Mouse (Mus musculus) left cerebral cortex, postnatal 4 days (tissue): Measurements from ENCODE around the gene Gm5152. TPM values are rescaled to one million over a fixed set of nuclear protein-coding genes. Genes with fewer than 3 reads are reported as not detected.
"Not testable (repeated sequence)": the region's sequence is repeated elsewhere in the genome, so short reads cannot be mapped to it uniquely, and the experiment has no call there.

ENCODE experiments used
- DNase-seq: peaks from one replicate; pipeline ENCODE4 v3.0.0-alpha.2; 2022
- intact Hi-C: fragments of 180-260 bp; cut with DNase I; formaldehyde crosslinking; loops from one replicate; pipeline ENCODE4 v1.15.1; 2025
- total RNA-seq, 2 experiments: library from RNA; stranded (reverse); gene quantifications; 2 replicates each; pipeline ENCODE4 v1.2.3; 2021

The Gm5152 gene
- total RNA-seq, result not detected

DNA sequence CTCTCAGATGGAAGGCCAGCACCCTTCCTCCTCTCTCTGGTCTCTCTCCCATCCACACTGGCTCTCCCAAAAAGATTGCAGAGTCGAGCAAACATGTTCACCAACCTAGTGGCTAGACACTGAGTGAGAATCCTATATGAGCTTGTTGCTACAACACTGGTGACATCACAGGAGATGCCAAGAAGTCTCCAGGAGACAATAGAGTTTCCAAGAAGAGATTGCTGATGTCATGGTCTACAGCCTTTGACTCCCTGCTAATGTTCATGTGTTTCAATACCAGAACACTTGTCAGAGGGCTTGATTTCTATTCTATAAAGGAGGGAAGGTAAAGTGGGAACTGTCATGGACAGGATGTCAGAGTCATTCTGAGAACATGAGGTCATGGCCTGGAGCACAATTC is at the start of gene Gm5152:
Gene Gm5152, minus strand, starts transcription at position 101 of the 400 bp plus-strand sequence.
- DNase-seq, intact Hi-C loops: not testable (repeated sequence)

DNA sequence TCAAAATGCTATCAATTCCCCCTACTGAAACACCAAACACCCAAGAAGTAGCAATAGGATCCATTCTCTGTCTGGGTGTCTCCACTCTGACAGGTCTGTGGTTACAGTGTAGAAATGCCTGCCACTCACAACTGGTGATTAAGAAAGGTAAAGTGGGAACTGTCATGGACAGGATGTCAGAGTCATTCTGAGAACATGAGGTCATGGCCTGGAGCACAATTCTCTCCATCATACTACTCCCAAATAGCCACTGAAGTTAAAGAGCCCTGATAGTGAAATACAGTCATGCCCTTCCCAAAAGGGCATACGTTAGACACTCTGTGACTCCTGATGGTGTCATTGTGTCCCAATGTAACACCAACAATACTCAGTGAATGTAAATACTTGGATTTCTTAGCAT is 8.4 kb upstream of the Gm5152 start:
- DNase-seq, intact Hi-C loops: not testable (repeated sequence)

DNA sequence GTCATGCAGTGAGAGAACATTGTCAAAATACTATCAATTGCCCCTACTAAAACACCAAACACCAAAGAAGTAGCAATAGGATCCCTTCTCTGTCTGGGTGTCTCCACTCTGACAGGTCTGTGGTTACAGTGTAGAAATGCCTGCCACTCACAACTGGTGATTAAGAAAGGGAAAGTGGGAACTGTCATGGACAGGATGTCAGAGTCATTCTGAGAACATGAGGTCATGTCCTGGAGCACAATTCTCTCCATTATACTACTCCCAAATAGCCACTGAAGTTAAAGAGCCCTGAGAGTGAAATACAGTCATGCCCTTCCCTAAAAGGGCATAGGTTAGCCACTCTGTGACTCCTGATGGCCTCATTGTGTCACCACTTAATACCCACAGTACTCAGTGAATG is 556 bp downstream of the Gm5152 start:
- intact Hi-C loops, DNase-seq: not testable (repeated sequence)

DNA sequence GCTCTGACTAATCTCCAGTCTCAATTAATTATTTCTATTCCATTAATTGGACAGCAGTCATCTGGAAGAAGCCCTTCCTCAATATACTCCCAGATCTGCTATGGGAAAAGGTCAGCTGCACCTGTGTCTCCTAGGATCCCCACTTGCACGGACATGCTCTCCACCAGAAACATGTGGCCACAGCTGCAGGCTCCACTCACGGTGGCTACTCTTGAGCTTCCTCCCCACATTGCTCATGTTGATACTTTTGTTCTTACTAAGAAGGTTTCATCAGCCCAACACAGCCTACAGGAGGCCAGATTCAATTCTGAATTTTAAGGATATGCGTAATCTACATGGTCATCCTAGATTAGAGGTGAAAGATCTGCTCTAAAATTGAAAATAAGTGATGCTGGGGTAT is 5.9 kb downstream of the Gm5152 start:
- DNase-seq, intact Hi-C loops: not testable (repeated sequence)

DNA sequence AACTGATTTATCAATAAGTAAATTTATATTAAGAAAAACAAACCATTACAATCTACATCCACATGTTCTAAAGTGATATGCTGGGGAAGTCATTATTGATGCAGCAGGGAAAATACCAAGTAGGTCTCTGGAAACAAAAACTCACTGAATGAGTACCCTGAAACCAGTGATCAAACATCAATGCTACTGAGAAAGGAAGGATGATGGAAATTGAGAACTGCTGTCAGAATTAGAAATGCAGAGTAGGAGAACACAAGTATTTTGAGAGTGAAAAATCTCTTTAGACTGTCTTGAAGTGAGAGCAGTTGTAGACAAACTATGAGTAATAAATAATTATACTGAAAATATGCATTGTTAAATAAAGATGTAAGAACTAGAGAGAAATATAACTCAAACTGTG is 26.0 kb downstream of the Gm5152 start:
- DNase-seq, result no peak
- intact Hi-C loops, result no loop called here

DNA sequence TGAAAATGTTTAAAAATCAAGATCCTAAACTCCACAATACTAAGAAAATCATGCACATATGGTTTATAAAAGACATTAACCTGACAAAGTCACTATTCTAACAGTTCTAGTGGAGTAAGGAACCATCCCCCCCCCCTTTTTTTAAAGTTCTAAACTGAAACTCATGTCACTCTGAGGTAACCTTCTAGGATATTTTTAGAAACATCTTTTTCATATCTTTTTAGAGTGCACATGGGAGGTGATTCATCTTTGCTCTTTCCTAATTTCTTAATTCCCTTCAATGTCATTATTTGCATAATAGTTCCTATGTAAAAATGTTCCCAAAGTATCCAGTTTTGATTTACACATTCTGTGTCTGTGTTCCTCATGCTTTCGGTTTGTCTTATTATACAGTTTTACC is 43.3 kb downstream of the Gm5152 start:
- DNase-seq, result no peak
- intact Hi-C loops, result no loop called here

DNA sequence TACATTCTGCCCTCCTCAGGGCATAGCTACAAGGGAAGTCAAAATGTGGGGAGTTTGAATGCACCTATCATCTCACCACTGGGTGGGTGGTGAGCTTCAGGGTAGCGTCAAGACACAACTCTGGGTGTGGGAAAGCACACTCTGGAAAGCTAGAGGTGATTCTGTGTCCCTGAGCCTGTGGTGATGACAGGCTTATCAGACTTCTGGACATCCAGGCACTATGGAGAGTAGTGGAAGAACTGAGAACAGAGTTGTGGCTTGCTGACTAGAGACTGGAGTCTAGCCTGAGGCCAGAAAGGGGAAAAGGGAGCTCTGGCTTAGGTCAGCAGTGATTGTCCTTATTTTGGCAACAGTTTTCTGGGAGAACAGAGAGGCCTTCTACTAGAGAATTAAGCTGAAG is 49.4 kb downstream of the Gm5152 start:
- DNase-seq, result no peak
- intact Hi-C loops, result no loop called here
